Mouse (Mus musculus): ENCODE measurements around the gene Gm2a. TPM values are rescaled to one million over a fixed set of nuclear protein-coding genes. Genes with fewer than 3 reads are reported as not detected.

Gm2a gene
- polyA plus RNA-seq, 1 experiment = 5.8 TPM

GRCm38 (mm10) chr11:55062856-55063255 is 35.1 kb upstream of the Gm2a start:
- Histone ChIP-seq H3K79me2 (ENCODE audit: control insufficient read depth, insufficient read depth) (no peaks in the 10 kb centered on the region), H3K36me3 (ENCODE audit: control insufficient read depth, insufficient read depth) (no peaks in the 10 kb centered on the region), H3K4me2 (ENCODE audit: low read depth) (no peak overlapping the region), H3ac (ENCODE audit: control insufficient read depth, insufficient read length) (no peak overlapping the region), H3K27me3 (ENCODE audit: control insufficient read depth, insufficient read depth, insufficient read length) (no peaks in the 10 kb centered on the region), H3K4me3 (no peak overlapping the region)
- TF ChIP-seq CEBPB (IDR thresholded peaks at IDR 0.05; ENCODE audit: insufficient read depth, poor library complexity, severe bottlenecking) = no peak
- no peak for TF ChIP-seq TCF12 (IDR thresholded peaks at IDR 0.05; ENCODE audit: insufficient read depth, poor library complexity, severe bottlenecking)
- TF ChIP-seq SRF (IDR thresholded peaks at IDR 0.05; ENCODE audit: control insufficient read depth, insufficient read length, low read depth) = no peak
- no peak for TF ChIP-seq POLR2AphosphoS2 (IDR thresholded peaks at IDR 0.05; ENCODE audit: insufficient read length, low read depth)
- no peak for TF ChIP-seq USF1 (IDR thresholded peaks at IDR 0.05; ENCODE audit: low read depth)
- no peak for TF ChIP-seq POLR2A (IDR thresholded peaks at IDR 0.05; ENCODE audit: insufficient read length, low read depth)
- no peak for TF ChIP-seq MYOG (IDR thresholded peaks at IDR 0.05; ENCODE audit: control insufficient read depth in 1 of 3, insufficient read depth in 1 of 3, insufficient read length in 2 of 3, low read depth in 2 of 3)
- no peak for TF ChIP-seq TCF3 (IDR thresholded peaks at IDR 0.05; ENCODE audit: insufficient read length, low read depth)
- no peak for TF ChIP-seq MAX (IDR thresholded peaks at IDR 0.05; ENCODE audit: low read depth)
- TF ChIP-seq REST (IDR thresholded peaks at IDR 0.05; ENCODE audit: insufficient read depth, insufficient read length) = no peak
- no peak for TF ChIP-seq E2F4 (IDR thresholded peaks at IDR 0.05; ENCODE audit: insufficient read depth)
- no peak for TF ChIP-seq MYOD1 (IDR thresholded peaks at IDR 0.05; ENCODE audit: control insufficient read depth in 1 of 3, insufficient read length in 2 of 3, low read depth in 2 of 3)

DNA sequence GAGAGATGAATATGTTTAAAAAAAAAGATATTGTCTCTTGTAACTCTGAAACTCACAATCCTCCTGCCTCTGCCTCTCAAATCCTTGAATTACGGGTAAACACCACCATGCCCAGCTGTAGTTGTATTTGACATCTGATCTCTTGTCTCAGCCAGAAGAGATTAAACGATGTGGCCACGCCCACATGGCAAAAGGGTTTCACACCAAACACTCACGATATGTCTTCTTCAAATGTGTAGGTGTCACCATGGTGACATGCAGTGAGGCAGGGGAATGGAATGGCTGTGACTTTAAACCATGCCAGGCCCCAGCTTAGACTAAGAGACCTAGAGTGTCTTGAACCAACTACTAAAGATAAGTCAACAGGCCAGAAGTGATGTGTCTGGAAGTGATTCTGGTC is 31.0 kb upstream of the Gm2a start:
- TF ChIP-seq SRF (IDR thresholded peaks at IDR 0.05; ENCODE audit: control insufficient read depth, insufficient read length, low read depth) (no peak), E2F4 (IDR thresholded peaks at IDR 0.05; ENCODE audit: insufficient read depth) (no peak), POLR2A (IDR thresholded peaks at IDR 0.05; ENCODE audit: insufficient read length, low read depth) (no peak), POLR2AphosphoS2 (IDR thresholded peaks at IDR 0.05; ENCODE audit: insufficient read length, low read depth) (no peak), REST (IDR thresholded peaks at IDR 0.05; ENCODE audit: insufficient read depth, insufficient read length) (no peak), TCF3 (IDR thresholded peaks at IDR 0.05; ENCODE audit: insufficient read length, low read depth) (no peak), TCF12 (IDR thresholded peaks at IDR 0.05; ENCODE audit: insufficient read depth, poor library complexity, severe bottlenecking) (no peak), MYOD1 (IDR thresholded peaks at IDR 0.05; ENCODE audit: control insufficient read depth in 1 of 3, insufficient read length in 2 of 3, low read depth in 2 of 3) (no peak)
- no peaks in the 10 kb centered on the region for H3K27me3 ChIP-seq (ENCODE audit: control insufficient read depth, insufficient read depth, insufficient read length)
- H3K79me2 ChIP-seq (ENCODE audit: control insufficient read depth, insufficient read depth) = no peaks in the 10 kb centered on the region
- no peak overlapping the region for H3ac ChIP-seq (ENCODE audit: control insufficient read depth, insufficient read length)
- H3K36me3 ChIP-seq (ENCODE audit: control insufficient read depth, insufficient read depth) = no peaks in the 10 kb centered on the region
- no peak overlapping the region for H3K4me2 ChIP-seq (ENCODE audit: low read depth)
- H3K4me3 ChIP-seq = no peak overlapping the region

GRCm38 (mm10) chr11:55069023-55069422 is 28.9 kb upstream of the Gm2a start:
- Histone ChIP-seq H3K79me2 (ENCODE audit: control insufficient read depth, insufficient read depth) (no peaks in the 10 kb centered on the region), H3ac (ENCODE audit: control insufficient read depth, insufficient read length) (no peak overlapping the region), H3K4me2 (ENCODE audit: low read depth) (no peak overlapping the region), H3K27me3 (ENCODE audit: control insufficient read depth, insufficient read depth, insufficient read length) (no peaks in the 10 kb centered on the region), H3K4me3 (no peak overlapping the region), H3K36me3 (ENCODE audit: control insufficient read depth, insufficient read depth) (no peaks in the 10 kb centered on the region)
- TF ChIP-seq POLR2A (IDR thresholded peaks at IDR 0.05; ENCODE audit: insufficient read length, low read depth) (no peak), SRF (IDR thresholded peaks at IDR 0.05; ENCODE audit: control insufficient read depth, insufficient read length, low read depth) (no peak), POLR2AphosphoS2 (IDR thresholded peaks at IDR 0.05; ENCODE audit: insufficient read length, low read depth) (no peak), TCF3 (IDR thresholded peaks at IDR 0.05; ENCODE audit: insufficient read length, low read depth) (no peak), MYOG (IDR thresholded peaks at IDR 0.05; ENCODE audit: control insufficient read depth in 1 of 3, insufficient read depth in 1 of 3, insufficient read length in 2 of 3, low read depth in 2 of 3) (no peak), REST (IDR thresholded peaks at IDR 0.05; ENCODE audit: insufficient read depth, insufficient read length) (no peak), E2F4 (IDR thresholded peaks at IDR 0.05; ENCODE audit: insufficient read depth) (no peak), MYOD1 (IDR thresholded peaks at IDR 0.05; ENCODE audit: control insufficient read depth in 1 of 3, insufficient read length in 2 of 3, low read depth in 2 of 3) (no peak), TCF12 (IDR thresholded peaks at IDR 0.05; ENCODE audit: insufficient read depth, poor library complexity, severe bottlenecking) (no peak), MAX (IDR thresholded peaks at IDR 0.05; ENCODE audit: low read depth) (no peak), USF1 (IDR thresholded peaks at IDR 0.05; ENCODE audit: low read depth) (no peak), CEBPB (IDR thresholded peaks at IDR 0.05; ENCODE audit: insufficient read depth, poor library complexity, severe bottlenecking) (no peak)

DNA sequence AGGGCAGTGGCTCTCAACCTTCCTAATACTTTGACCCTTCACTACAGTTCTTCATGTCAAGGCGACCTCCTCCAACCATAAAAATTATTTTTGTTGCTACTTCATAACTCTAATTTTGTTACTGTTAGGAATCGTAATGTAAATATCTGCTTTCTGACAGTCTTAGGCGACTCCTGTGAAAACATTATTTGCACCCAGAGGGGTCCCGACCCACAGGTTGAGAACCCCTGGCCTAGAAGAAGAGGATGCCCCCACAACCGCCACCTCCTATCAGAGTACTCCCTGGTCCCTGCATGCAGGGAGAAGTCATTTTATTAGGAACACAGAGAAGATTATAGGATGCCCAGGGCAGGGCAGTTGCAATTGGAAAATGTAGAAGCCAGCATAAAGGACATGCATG is 26.6 kb upstream of the Gm2a start:
- TF ChIP-seq TCF12 (IDR thresholded peaks at IDR 0.05; ENCODE audit: insufficient read depth, poor library complexity, severe bottlenecking) (no peak), POLR2A (IDR thresholded peaks at IDR 0.05; ENCODE audit: insufficient read length, low read depth) (no peak), MYOD1 (IDR thresholded peaks at IDR 0.05; ENCODE audit: control insufficient read depth in 1 of 3, insufficient read length in 2 of 3, low read depth in 2 of 3) (no peak), MAX (IDR thresholded peaks at IDR 0.05; ENCODE audit: low read depth) (no peak), SRF (IDR thresholded peaks at IDR 0.05; ENCODE audit: control insufficient read depth, insufficient read length, low read depth) (no peak), E2F4 (IDR thresholded peaks at IDR 0.05; ENCODE audit: insufficient read depth) (no peak), REST (IDR thresholded peaks at IDR 0.05; ENCODE audit: insufficient read depth, insufficient read length) (no peak), USF1 (IDR thresholded peaks at IDR 0.05; ENCODE audit: low read depth) (no peak), CEBPB (IDR thresholded peaks at IDR 0.05; ENCODE audit: insufficient read depth, poor library complexity, severe bottlenecking) (no peak), MYOG (IDR thresholded peaks at IDR 0.05; ENCODE audit: control insufficient read depth in 1 of 3, insufficient read depth in 1 of 3, insufficient read length in 2 of 3, low read depth in 2 of 3) (no peak), TCF3 (IDR thresholded peaks at IDR 0.05; ENCODE audit: insufficient read length, low read depth) (no peak), POLR2AphosphoS2 (IDR thresholded peaks at IDR 0.05; ENCODE audit: insufficient read length, low read depth) (no peak)
- no peak overlapping the region for H3ac ChIP-seq (ENCODE audit: control insufficient read depth, insufficient read length)
- H3K36me3 ChIP-seq (ENCODE audit: control insufficient read depth, insufficient read depth) = no peaks in the 10 kb centered on the region
- H3K4me2 ChIP-seq (ENCODE audit: low read depth) = no peak overlapping the region
- no peak overlapping the region for H3K4me3 ChIP-seq
- no peaks in the 10 kb centered on the region for H3K79me2 ChIP-seq (ENCODE audit: control insufficient read depth, insufficient read depth)
- H3K27me3 ChIP-seq (ENCODE audit: control insufficient read depth, insufficient read depth, insufficient read length) = no peaks in the 10 kb centered on the region

Measured in myocyte (in vitro differentiated cells).